Mouse (Mus musculus): ENCODE data around the gene Bcat2.

GRCm38 (mm10) chr7:45535676-45536075, 34.3 kb upstream of the Bcat2 start:
- TF ChIP-seq CTCF (IDR thresholded peaks at IDR 0.05; ENCODE audit: low read depth, low read length) = no peak
- no peak for TF ChIP-seq POLR2A (IDR thresholded peaks at IDR 0.05; ENCODE audit: extremely low read depth, insufficient read depth, low read length)

All from liver, adult 2 months (tissue).